Mouse (Mus musculus): ENCODE results near the gene Tmem106a. TPM values are rescaled to one million over a fixed set of nuclear protein-coding genes. Genes with fewer than 3 reads are reported as not detected.
"Not testable (repeated sequence)": the region's sequence is repeated elsewhere in the genome, so short reads cannot be mapped to it uniquely, and the experiment has no call there.

Gene Tmem106a
- polyA plus RNA-seq, 1 experiment from 2014 or later: 1.1 TPM

GRCm38 (mm10) chr11:101607134-101607533 is 25.1 kb downstream of the Tmem106a start:
- not testable (repeated sequence) for H3K4me3 ChIP-seq; DNase-seq (ENCODE audit: low spot score); H3K36me3 ChIP-seq; H3K27me3 ChIP-seq (ENCODE audit: low read depth, poor library complexity, severe bottlenecking); H3K9me3 ChIP-seq (replicated peaks); H3K4me1 ChIP-seq; H3K27ac ChIP-seq
- WGBS: 91% methylated on average over 4 of the region's 4 CpGs

DNA sequence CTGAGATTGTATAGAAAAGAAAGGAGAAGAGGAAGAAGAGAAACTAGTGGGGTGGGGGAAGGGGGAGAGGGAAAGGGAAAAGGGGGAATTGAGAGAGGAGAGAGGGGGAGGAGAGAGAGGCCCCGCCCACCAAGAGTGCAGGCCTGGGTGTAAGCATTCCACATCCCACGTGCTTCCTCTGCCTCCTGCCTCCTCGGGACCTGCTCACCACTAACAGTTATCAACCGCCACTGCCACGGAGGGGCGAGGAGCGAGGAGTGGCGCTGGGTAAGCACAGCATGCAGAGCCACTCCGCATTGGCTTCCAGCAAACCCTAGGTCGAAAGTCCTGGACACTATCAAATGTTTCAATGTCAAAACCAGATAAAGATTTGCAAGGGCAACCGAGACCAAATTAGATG is 28.4 kb downstream of the Tmem106a start:
- no peak for DNase-seq (ENCODE audit: low spot score)
- 39% methylated on average over 11 of the region's 11 CpGs for WGBS

DNA sequence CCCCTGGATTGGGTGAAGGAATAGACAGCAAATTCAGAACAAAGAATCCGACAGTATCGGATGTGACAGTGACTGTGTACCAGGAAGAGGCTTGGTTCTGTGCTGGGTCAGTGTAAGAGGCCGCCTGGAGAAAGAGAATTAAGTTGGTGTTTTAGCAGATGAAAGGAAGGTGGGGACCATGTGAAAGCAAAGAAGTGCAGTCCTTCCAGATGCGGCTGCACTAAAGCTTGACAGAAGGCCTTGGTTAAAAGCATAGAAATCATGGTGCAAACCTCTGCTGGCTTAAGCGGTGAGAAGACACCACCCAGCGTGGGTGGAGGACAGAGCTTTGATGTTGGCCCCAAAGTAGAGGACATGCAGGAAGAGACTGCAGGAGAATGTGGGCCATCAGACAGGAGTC is 31.6 kb downstream of the Tmem106a start:
- Histone ChIP-seq H3K4me1 (peaks cover 26% of the 10 kb centered on the region), H3K27me3 (ENCODE audit: low read depth, poor library complexity, severe bottlenecking) (peaks cover 4% of the 10 kb centered on the region; the same call in 1 of the 2 replicates), H3K27ac (no peak overlapping the region), H3K4me3 (no peak overlapping the region), H3K9me3 (replicated peaks) (no peaks in the 10 kb centered on the region), H3K36me3 (no peaks in the 10 kb centered on the region)
- no peak for DNase-seq (ENCODE audit: low spot score)
- 77% methylated on average over 6 of the region's 6 CpGs for WGBS

More for the DNA sequence above, 28.4 kb downstream of the Tmem106a start:
- peaks cover 7% of the 10 kb centered on the region for H3K4me1 ChIP-seq
- H3K27ac ChIP-seq: no peak overlapping the region
- H3K36me3 ChIP-seq: no peaks in the 10 kb centered on the region
- no peak overlapping the region for H3K4me3 ChIP-seq
- no peaks in the 10 kb centered on the region for H3K27me3 ChIP-seq (ENCODE audit: low read depth, poor library complexity, severe bottlenecking)
- no peaks in the 10 kb centered on the region for H3K9me3 ChIP-seq (replicated peaks)

- Histone ChIP-seq H3K27ac (no peak overlapping the region), H3K4me3 (no peak overlapping the region), H3K4me1 (peaks cover 28% of the 10 kb centered on the region), H3K9me3 (replicated peaks) (no peaks in the 10 kb centered on the region), H3K36me3 (no peaks in the 10 kb centered on the region), H3K27me3 (ENCODE audit: low read depth, poor library complexity, severe bottlenecking) (peaks cover 4% of the 10 kb centered on the region; the same call in 1 of the 2 replicates)
- 83% methylated on average over 4 of the region's 4 CpGs for WGBS
- DNase-seq (ENCODE audit: low spot score): no peak
Observed at GRCm38 (mm10) chr11:101614116-101614515, 32.1 kb downstream of the Tmem106a start.

DNA sequence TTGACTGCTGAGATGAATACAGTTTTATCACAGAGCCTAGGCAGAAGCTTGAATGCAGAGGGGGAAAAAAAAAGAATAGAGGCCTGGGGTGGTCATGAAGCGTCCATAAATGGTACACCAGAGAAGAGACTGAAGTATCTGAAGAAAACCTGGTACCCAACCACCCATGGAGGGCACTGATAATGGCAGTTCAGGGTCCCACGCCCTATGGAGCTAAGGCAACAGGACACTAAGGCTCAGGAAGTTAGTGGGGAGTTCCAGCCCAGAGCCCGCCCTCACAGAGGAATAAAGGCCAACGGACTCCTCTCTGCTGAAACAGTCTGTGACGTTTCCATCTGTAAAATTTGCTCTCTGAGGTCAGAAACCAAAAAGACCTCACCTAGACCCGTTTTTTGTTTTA is 33.3 kb downstream of the Tmem106a start:
- no peak overlapping the region for H3K4me3 ChIP-seq
- H3K4me1 ChIP-seq: peaks cover 27% of the 10 kb centered on the region
- DNase-seq (ENCODE audit: low spot score): no peak
- H3K9me3 ChIP-seq (replicated peaks): no peaks in the 10 kb centered on the region
- H3K36me3 ChIP-seq: no peaks in the 10 kb centered on the region
- H3K27ac ChIP-seq: no peak overlapping the region
- peaks cover 4% of the 10 kb centered on the region; the same call in 1 of the 2 replicates for H3K27me3 ChIP-seq (ENCODE audit: low read depth, poor library complexity, severe bottlenecking)
- WGBS: 85% methylated on average over 6 of the region's 6 CpGs

DNA sequence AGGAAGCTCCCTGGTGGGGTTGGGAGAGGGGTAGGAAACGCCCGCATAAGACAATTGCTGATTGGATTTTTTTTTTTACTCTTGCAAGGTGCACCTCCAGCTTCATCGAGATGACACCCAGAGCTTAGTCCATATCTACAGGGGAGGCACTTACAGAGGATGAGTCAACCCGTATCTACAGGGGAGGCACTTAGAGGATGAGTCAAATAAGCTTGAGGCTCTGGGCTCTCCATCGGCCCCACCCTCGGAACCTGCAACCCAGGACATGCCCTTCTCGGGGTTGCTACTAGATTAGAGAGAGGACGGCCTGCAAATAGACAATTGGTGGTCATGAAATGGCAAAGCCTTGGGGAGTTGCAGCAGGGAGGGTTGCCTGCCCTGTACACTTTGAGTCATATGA is 34.1 kb downstream of the Tmem106a start:
- Histone ChIP-seq H3K36me3 (no peaks in the 10 kb centered on the region), H3K9me3 (replicated peaks) (no peaks in the 10 kb centered on the region), H3K27me3 (ENCODE audit: low read depth, poor library complexity, severe bottlenecking) (peaks cover 4% of the 10 kb centered on the region; the same call in 1 of the 2 replicates), H3K4me3 (no peak overlapping the region), H3K27ac (no peak overlapping the region), H3K4me1 (peaks cover 21% of the 10 kb centered on the region)
- 83% methylated on average over 8 of the region's 8 CpGs for WGBS
- DNase-seq (ENCODE audit: low spot score): no peak

GRCm38 (mm10) chr11:101616948-101617767 is 35.1 kb downstream of the Tmem106a start:
- peaks cover 4% of the 10 kb centered on the region; the same call in 1 of the 2 replicates for H3K27me3 ChIP-seq (ENCODE audit: low read depth, poor library complexity, severe bottlenecking)
- H3K36me3 ChIP-seq: no peaks in the 10 kb centered on the region
- no peaks in the 10 kb centered on the region for H3K9me3 ChIP-seq (replicated peaks)
- H3K4me3 ChIP-seq: peak overlapping the region; percentile 34
- peaks cover 21% of the 10 kb centered on the region for H3K4me1 ChIP-seq
- peak overlapping the region; percentile 77 for H3K27ac ChIP-seq
- WGBS: 24% methylated on average over 18 of the region's 18 CpGs
- no peak for DNase-seq (ENCODE audit: low spot score)

GRCm38 (mm10) chr11:101617849-101618248 is 35.8 kb downstream of the Tmem106a start:
- Histone ChIP-seq H3K27me3 (ENCODE audit: low read depth, poor library complexity, severe bottlenecking) (peaks cover 4% of the 10 kb centered on the region; the same call in 1 of the 2 replicates), H3K27ac (peak overlapping the region; percentile 77), H3K4me3 (peak overlapping the region; percentile 34), H3K9me3 (replicated peaks) (no peaks in the 10 kb centered on the region), H3K36me3 (no peaks in the 10 kb centered on the region), H3K4me1 (peaks cover 21% of the 10 kb centered on the region)
- WGBS: 13% methylated on average over 8 of the region's 8 CpGs
- peak; percentile 70 for DNase-seq (ENCODE audit: low spot score)

GRCm38 (mm10) chr11:101618596-101618995 is 36.6 kb downstream of the Tmem106a start:
- Histone ChIP-seq H3K27me3 (ENCODE audit: low read depth, poor library complexity, severe bottlenecking) (peaks cover 4% of the 10 kb centered on the region; the same call in 1 of the 2 replicates), H3K4me3 (peak overlapping the region; percentile 34; the same call in 1 of the 2 replicates), H3K9me3 (replicated peaks) (no peaks in the 10 kb centered on the region), H3K4me1 (peaks cover 21% of the 10 kb centered on the region), H3K27ac (peak overlapping the region; percentile 77), H3K36me3 (no peaks in the 10 kb centered on the region)
- 86% methylated on average over 3 of the region's 3 CpGs for WGBS
- DNase-seq (ENCODE audit: low spot score): no peak

DNA sequence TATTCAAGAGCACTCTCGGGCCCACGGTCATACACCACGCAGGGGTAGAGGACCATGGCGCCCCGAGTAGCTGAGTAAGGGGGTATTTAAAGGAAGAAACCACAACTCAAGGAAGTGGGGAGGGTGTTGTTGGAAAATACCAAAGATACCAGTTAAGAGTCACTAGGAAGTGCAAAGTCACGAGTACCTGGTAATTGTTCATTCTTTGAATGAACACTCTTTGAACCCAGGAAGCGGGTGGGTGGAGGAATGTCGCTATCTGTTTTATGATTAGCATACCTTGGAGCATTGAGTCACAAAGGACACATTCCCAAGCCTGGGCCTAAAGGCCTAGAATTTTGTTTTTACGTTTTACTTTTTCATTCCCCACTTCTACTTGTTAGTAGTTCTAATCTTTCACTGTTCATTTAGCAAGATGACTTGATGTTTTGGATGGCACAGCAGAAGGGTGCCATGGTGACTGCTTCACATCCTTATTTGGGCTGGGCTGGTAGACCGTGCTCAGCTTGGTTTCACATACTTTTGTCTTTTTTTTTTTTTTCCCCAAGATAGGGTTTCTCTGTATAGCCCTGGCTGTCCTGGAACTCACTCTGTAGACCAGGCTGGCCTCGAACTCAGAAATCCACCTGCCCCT is 38.1 kb downstream of the Tmem106a start:
- WGBS: 90% methylated on average over 11 of the region's 11 CpGs

DNA sequence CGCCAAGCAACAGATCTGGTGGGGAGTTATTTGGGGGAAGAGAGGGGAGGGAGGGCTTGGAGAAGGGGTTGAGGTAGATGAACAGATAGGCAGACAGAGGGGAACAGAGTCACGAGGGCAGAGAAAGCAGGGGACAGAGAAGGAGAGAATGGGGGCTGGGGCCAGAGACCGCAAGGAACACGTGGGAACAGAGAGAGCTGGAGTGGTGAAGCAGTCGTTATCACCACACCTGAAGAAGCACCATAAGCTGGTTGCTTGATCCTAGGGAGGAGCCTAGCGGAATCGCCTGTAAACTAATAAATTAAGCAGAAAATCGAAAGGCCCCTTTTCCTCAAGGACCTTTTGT is 44.6 kb downstream of the Tmem106a start:
- peak overlapping the region; percentile 96 for H3K27ac ChIP-seq
- no peaks in the 10 kb centered on the region for H3K9me3 ChIP-seq (replicated peaks)
- no peaks in the 10 kb centered on the region for H3K27me3 ChIP-seq (ENCODE audit: low read depth, poor library complexity, severe bottlenecking)
- WGBS: 6% methylated on average over 8 of the region's 8 CpGs
- peaks cover 20% of the 10 kb centered on the region for H3K4me1 ChIP-seq
- H3K36me3 ChIP-seq: no peaks in the 10 kb centered on the region
- H3K4me3 ChIP-seq: peak overlapping the region; percentile 54
- no peak for DNase-seq (ENCODE audit: low spot score)

More for the DNA sequence above, 38.1 kb downstream of the Tmem106a start:
- H3K27me3 ChIP-seq (ENCODE audit: low read depth, poor library complexity, severe bottlenecking); H3K36me3 ChIP-seq; H3K9me3 ChIP-seq (replicated peaks); DNase-seq (ENCODE audit: low spot score); H3K27ac ChIP-seq; H3K4me3 ChIP-seq: not testable (repeated sequence)
- H3K4me1 ChIP-seq: peaks cover 21% of the 10 kb centered on the region

DNA sequence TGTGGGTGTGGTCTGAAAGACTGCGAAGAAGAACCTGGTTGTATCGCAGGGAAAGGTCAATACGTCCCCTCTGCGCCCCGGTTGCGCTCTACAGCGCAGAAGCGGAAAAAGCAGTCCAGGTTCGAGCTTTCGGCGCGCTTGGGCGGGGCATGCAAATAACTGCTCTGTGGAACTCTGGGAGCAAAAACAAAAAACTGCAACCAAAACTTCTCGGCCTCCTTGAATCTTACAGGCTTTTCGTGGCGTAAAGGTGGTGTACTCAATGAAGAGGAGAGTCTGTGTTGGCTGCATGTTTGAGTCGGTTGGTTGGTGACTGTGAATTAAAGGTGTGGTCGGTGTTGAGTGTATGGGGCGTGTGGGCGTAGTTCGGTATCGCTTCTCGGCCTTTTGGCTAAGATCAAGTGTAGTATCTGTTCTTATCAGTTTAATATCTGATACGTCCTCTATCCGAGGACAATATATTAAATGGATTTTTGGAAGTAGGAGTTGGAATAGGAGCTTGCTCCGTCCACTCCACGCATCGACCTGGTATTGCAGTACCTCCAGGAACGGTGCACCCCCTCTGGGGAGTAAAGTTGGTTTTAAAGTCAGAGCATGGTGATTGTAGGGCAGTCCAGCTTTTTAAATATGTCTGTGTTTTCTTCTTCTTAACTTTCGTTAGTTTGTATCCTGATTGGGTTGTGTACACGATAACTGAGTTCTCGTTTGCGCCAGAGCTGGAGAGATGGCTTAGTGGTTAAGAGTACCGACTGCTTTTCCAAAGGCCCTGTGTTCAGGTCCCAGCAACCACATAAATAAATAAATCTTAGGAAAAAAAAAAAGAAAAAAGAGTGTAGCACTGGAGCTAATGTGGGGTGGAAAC is 45.2 kb downstream of the Tmem106a start, which contains the start of gene Rdm1:
Gene Rdm1 (plus strand): TSS at position 201 of the 862 bp plus-strand sequence.
- Histone ChIP-seq H3K4me1 (peaks cover 20% of the 10 kb centered on the region), H3K36me3 (no peaks in the 10 kb centered on the region), H3K27me3 (ENCODE audit: low read depth, poor library complexity, severe bottlenecking) (no peaks in the 10 kb centered on the region), H3K9me3 (replicated peaks) (no peaks in the 10 kb centered on the region), H3K4me3 (peak within 1 kb of the TSS; percentile 60), H3K27ac (peak within 1 kb of the TSS; percentile 96)
- under 1% methylated on average over 34 of the region's 34 CpGs for WGBS
- peak; percentile 90 for DNase-seq (ENCODE audit: low spot score)

Measured in limb, embryonic 10.5 days (tissue).